Mouse (Mus musculus) CH12.LX (cell line): ENCODE results near the gene Hspa5.

Source experiments
- BHLHE40 ChIP-seq: IDR thresholded peaks from 2 replicates; pipeline ENCODE4 v1.6.1; 2011; ENCODE audit warnings: mild to moderate bottlenecking, low read depth, low read length, improper control_type of control experiment
- CHD1 ChIP-seq: IDR thresholded peaks from 2 replicates; pipeline ENCODE4 v1.6.1; 2012; ENCODE audit warnings: low read depth, low read length, improper control_type of control experiment, inconsistent platforms
- CHD2 ChIP-seq: IDR thresholded peaks from 2 replicates; pipeline ENCODE4 v1.6.1; 2011; ENCODE audit warnings: low read length, improper control_type of control experiment
- CTCF ChIP-seq, 2 experiments: IDR thresholded peaks in 1 of 2; conservative IDR thresholded peaks in 1 of 2; 2 replicates each; pipeline ENCODE4 v1.5.1; 2011 to 2012; ENCODE audit warnings: low read depth in 2 of 2, low read length in 2 of 2, improper control_type of control experiment in 1 of 2, inconsistent platforms in 1 of 2, mild to moderate bottlenecking in 1 of 2, moderate library complexity in 1 of 2
- IRF4 ChIP-seq: IDR thresholded peaks from 2 replicates; pipeline ENCODE4 v1.6.1; 2014; ENCODE audit warnings: low read depth, mild to moderate bottlenecking, inconsistent platforms, low read length, improper control_type of control experiment
- NELFE ChIP-seq: IDR thresholded peaks from 2 replicates; pipeline ENCODE4 v1.6.1; 2011; ENCODE audit warnings: low read depth, low read length, improper control_type of control experiment
- POLR2A ChIP-seq: IDR thresholded peaks from 2 replicates; pipeline ENCODE4 v1.6.1; 2011; ENCODE audit warnings: low read depth, mild to moderate bottlenecking, improper control_type of control experiment, low read length
- RCOR1 ChIP-seq: conservative IDR thresholded peaks from 2 replicates; pipeline ENCODE4 v1.6.1; 2012; ENCODE audit warnings: low read depth, mild to moderate bottlenecking, inconsistent platforms, low read length, improper control_type of control experiment
- TBP ChIP-seq: conservative IDR thresholded peaks from 2 replicates; pipeline ENCODE4 v1.6.1; 2011; ENCODE audit warnings: low read depth, low read length, improper control_type of control experiment
- ZC3H11A ChIP-seq: IDR thresholded peaks from 2 replicates; pipeline ENCODE4 v1.6.1; 2012; ENCODE audit warnings: low read depth, mild to moderate bottlenecking, inconsistent platforms, low read length, improper control_type of control experiment
- ZNF384 ChIP-seq: IDR thresholded peaks from 2 replicates; pipeline ENCODE4 v1.6.1; 2012; ENCODE audit warnings: low read depth, low read length, improper control_type of control experiment, inconsistent platforms

DNA sequence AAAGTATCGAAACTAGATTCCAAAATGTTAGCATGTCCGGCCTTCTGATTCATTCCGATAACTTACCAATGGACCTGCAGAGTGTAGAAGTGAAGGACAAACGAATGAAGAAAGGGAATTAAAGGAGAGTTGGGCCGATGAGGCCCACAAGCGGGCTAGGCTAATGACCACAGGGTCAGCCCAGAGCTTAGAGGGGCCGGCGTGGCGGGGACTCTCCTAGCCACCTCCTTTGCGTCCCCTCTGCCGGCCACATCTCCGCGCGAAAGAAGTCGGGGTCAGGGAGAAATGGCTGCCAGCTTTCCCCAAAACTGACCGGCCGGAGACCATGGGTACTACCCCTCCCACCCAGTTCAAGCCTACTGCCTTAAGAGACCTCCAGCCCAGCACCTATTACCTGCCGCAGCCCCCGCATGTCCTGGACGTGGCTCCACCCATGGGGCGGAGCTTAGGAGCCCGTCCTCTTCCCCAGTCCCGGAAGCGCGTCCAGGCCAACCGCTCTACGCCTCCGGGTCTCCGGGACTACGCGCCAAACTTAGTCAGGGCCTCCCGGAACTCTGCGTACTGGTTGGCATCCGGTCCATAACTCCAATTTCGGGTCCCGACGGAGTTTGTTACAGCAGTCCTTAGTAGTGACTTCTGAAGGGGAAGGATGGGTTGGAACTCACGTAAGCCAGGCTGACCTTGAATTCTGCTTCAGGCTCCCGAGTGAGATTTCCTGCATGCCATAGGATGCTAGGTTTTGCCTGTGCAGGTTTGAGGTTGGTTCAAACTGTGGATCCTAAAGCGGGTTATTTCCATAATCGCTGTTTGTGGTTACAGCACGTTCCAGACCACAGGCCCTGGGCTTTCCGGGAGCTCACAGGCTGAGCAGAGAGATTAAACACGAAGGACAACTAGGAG, 27.8 kb downstream of the Hspa5 start, which contains the start of gene Rabepk:
- TF ChIP-seq CHD2 (no peak), TBP (0 out of 2 replicates have a peak, but pooled peaks have one; percentile 42), NELFE (peak; percentile 78; the same call in 1 of the 2 replicates), ZC3H11A (no peak), POLR2A (peak; percentile 84), CTCF (conservative IDR thresholded peaks at IDR 0.05 in 1 of 2, IDR thresholded peaks at IDR 0.05 in 1 of 2; ENCODE audit: low read depth in 2 of 2, low read length in 2 of 2) (no peak), BHLHE40 (peak; percentile 93), ZNF384 (no peak), CHD1 (no peak), RCOR1 (0 out of 2 replicates have a peak, but pooled peaks have one; percentile 10), IRF4 (peak; percentile 47; the same call in 1 of the 2 replicates)
